In genomic region chr10:128491495-128491894, GRCm38 (mm10) we compare ENCODE assay signal across 8 mouse cellular contexts. TPM values are rescaled to one million over a fixed set of nuclear protein-coding genes. Genes with fewer than 3 reads are reported as not detected.
DNase-seq lines count a peak whose midpoint lies in the region; ATAC-seq lines count a peak whose summit lies in the region.

No protein-coding gene starts in this region.

- H3K27ac ChIP-seq in forebrain, embryonic 10.5 days = peak overlapping the region; percentile 30; the same call in 1 of the 2 replicates
- no peak overlapping the region; the same call in 1 of the 2 replicates for H3K27ac ChIP-seq in forebrain, embryonic 11.5 days (ENCODE audit: low read depth, low read length)
- H3K27ac ChIP-seq in liver, embryonic 13.5 days = peak overlapping the region; percentile 40
- H3K27ac ChIP-seq in neural tube, embryonic 15.5 days (replicated peaks) = peak overlapping the region; percentile 61

- H3K9ac ChIP-seq in forebrain, embryonic 11.5 days (ENCODE audit: low read length) = no peak overlapping the region
- H3K9ac ChIP-seq in liver, embryonic 13.5 days = peak overlapping the region; percentile 93
- peak overlapping the region; percentile 29 for H3K9ac ChIP-seq in neural tube, embryonic 15.5 days (replicated peaks)

- H3K9me3 ChIP-seq in forebrain, embryonic 10.5 days = no peaks in the 10 kb centered on the region
- no peaks in the 10 kb centered on the region for H3K9me3 ChIP-seq in forebrain, embryonic 11.5 days (ENCODE audit: control insufficient read depth, low read length)
- H3K9me3 ChIP-seq in liver, embryonic 13.5 days (replicated peaks) = no peaks in the 10 kb centered on the region
- H3K9me3 ChIP-seq in neural tube, embryonic 15.5 days (replicated peaks) = no peaks in the 10 kb centered on the region

- no peak for ATAC-seq in forebrain, embryonic 11.5 days (replicated peaks; ENCODE audit: low FRiP score)
- ATAC-seq in liver, embryonic 13.5 days (ENCODE audit: low read depth) = no peak
- ATAC-seq in neural tube, embryonic 15.5 days (ENCODE audit: low FRiP score) = no peak

- no peak for DNase-seq in forebrain, embryonic 10.5 days (ENCODE audit: extremely low spot score, low spot score)
- no peak for DNase-seq in forebrain, embryonic 11.5 days (ENCODE audit: low spot score)
- peak; percentile 40 to 45 for DNase-seq in cerebellum, postnatal 25 days
- peak; percentile 64 for DNase-seq in induced T-regulatory cell, adult 2 months (ENCODE audit: low read depth)
- no peak for DNase-seq in liver, embryonic 13.5 days
- DNase-seq in urinary bladder, adult 18-20 months (ENCODE audit: low spot score in 2 of 2) = no peak
- DNase-seq in thymus, postnatal 25 days = no peak

- peak overlapping the region; percentile 85 for H3K4me3 ChIP-seq in forebrain, embryonic 10.5 days
- no peak overlapping the region for H3K4me3 ChIP-seq in forebrain, embryonic 11.5 days (ENCODE audit: low read depth, low read length)
- H3K4me3 ChIP-seq in liver, embryonic 13.5 days (replicated peaks) = peak overlapping the region; percentile 88
- peak overlapping the region; percentile 86 for H3K4me3 ChIP-seq in neural tube, embryonic 15.5 days (replicated peaks)

- no peak overlapping the region for H3K4me2 ChIP-seq in forebrain, embryonic 11.5 days (ENCODE audit: low read depth, low read length, severe bottlenecking)
- peak overlapping the region; percentile 93 for H3K4me2 ChIP-seq in liver, embryonic 13.5 days
- peak overlapping the region; percentile 73 for H3K4me2 ChIP-seq in neural tube, embryonic 15.5 days

- WGBS in forebrain, embryonic 10.5 days = 88% methylated on average over 6 of the region's 6 CpGs
- WGBS in forebrain, embryonic 11.5 days = 83% methylated on average over 6 of the region's 6 CpGs
- WGBS in liver, embryonic 13.5 days (ENCODE audit: insufficient replicate concordance) = 42% methylated on average over 6 of the region's 6 CpGs
- 72% methylated on average over 6 of the region's 6 CpGs for WGBS in neural tube, embryonic 15.5 days

- H3K36me3 ChIP-seq in forebrain, embryonic 10.5 days (replicated peaks) = peaks cover 60% of the 10 kb centered on the region
- peaks cover 18% of the 10 kb centered on the region for H3K36me3 ChIP-seq in forebrain, embryonic 11.5 days (ENCODE audit: control insufficient read depth, insufficient read depth, low read length)
- H3K36me3 ChIP-seq in liver, embryonic 13.5 days = peaks cover 57% of the 10 kb centered on the region
- H3K36me3 ChIP-seq in neural tube, embryonic 15.5 days = peaks cover 49% of the 10 kb centered on the region

- H3K27me3 ChIP-seq in forebrain, embryonic 10.5 days (ENCODE audit: poor library complexity, severe bottlenecking) = peaks cover 4% of the 10 kb centered on the region
- H3K27me3 ChIP-seq in forebrain, embryonic 11.5 days (ENCODE audit: control insufficient read depth, insufficient read depth, low read length) = no peaks in the 10 kb centered on the region
- H3K27me3 ChIP-seq in liver, embryonic 13.5 days = no peaks in the 10 kb centered on the region
- H3K27me3 ChIP-seq in neural tube, embryonic 15.5 days (replicated peaks) = no peaks in the 10 kb centered on the region

- peaks cover 38% of the 10 kb centered on the region for H3K4me1 ChIP-seq in forebrain, embryonic 10.5 days
- H3K4me1 ChIP-seq in forebrain, embryonic 11.5 days (replicated peaks; ENCODE audit: control insufficient read depth, insufficient read depth, low read length) = peaks cover 7% of the 10 kb centered on the region
- H3K4me1 ChIP-seq in liver, embryonic 13.5 days (replicated peaks) = peaks cover 48% of the 10 kb centered on the region
- H3K4me1 ChIP-seq in neural tube, embryonic 15.5 days = peaks cover 45% of the 10 kb centered on the region

RNA-seq across cellular contexts. Expression of gene Myl6, which starts 2.5 kb away (rescaled TPM):
- 712 and 780 TPM in 2 replicates for polyA plus RNA-seq in forebrain, embryonic 10.5 days (2016; fragmentation: Nextera tagmentation; extraction: Ambion mirVana)
- 620 and 659 TPM in 2 replicates for polyA plus RNA-seq in forebrain, embryonic 11.5 days (2014; fragmentation: Nextera tagmentation; extraction: Ambion mirVana)
- polyA plus RNA-seq in liver, embryonic 13.5 days (2015; fragmentation: Nextera tagmentation; extraction: Ambion mirVana) = 498 and 524 TPM in 2 replicates
- 999 and 1,090 TPM in 2 replicates for polyA plus RNA-seq in neural tube, embryonic 15.5 days (2015; fragmentation: Nextera tagmentation; extraction: Ambion mirVana)

RNA-seq across cellular contexts. Expression of gene Myl6b, which starts 7.0 kb away (rescaled TPM):
- polyA plus RNA-seq in forebrain, embryonic 10.5 days (2016; fragmentation: Nextera tagmentation; extraction: Ambion mirVana) = 1.9 and 2.0 TPM in 2 replicates
- 3.0 and 3.4 TPM in 2 replicates for polyA plus RNA-seq in forebrain, embryonic 11.5 days (2014; fragmentation: Nextera tagmentation; extraction: Ambion mirVana)
- polyA plus RNA-seq in liver, embryonic 13.5 days (2015; fragmentation: Nextera tagmentation; extraction: Ambion mirVana) = 1.2 and 1.3 TPM in 2 replicates
- 7.0 and 7.7 TPM in 2 replicates for polyA plus RNA-seq in neural tube, embryonic 15.5 days (2015; fragmentation: Nextera tagmentation; extraction: Ambion mirVana)

RNA-seq across cellular contexts. Expression of gene Smarcc2, which starts 32.4 kb away (rescaled TPM):
- 72.0 and 73.6 TPM in 2 replicates for polyA plus RNA-seq in forebrain, embryonic 10.5 days (2016; fragmentation: Nextera tagmentation; extraction: Ambion mirVana)
- polyA plus RNA-seq in forebrain, embryonic 11.5 days (2014; fragmentation: Nextera tagmentation; extraction: Ambion mirVana) = 139 and 144 TPM in 2 replicates
- 18.5 and 30.1 TPM in 2 replicates for polyA plus RNA-seq in liver, embryonic 13.5 days (2015; fragmentation: Nextera tagmentation; extraction: Ambion mirVana)
- polyA plus RNA-seq in neural tube, embryonic 15.5 days (2015; fragmentation: Nextera tagmentation; extraction: Ambion mirVana) = 138 and 149 TPM in 2 replicates

RNA-seq across cellular contexts. Expression of gene Esyt1, which starts 34.2 kb away (rescaled TPM):
- polyA plus RNA-seq in forebrain, embryonic 10.5 days (2016; fragmentation: Nextera tagmentation; extraction: Ambion mirVana) = 8.6 and 10.3 TPM in 2 replicates
- 15.2 and 18.1 TPM in 2 replicates for polyA plus RNA-seq in forebrain, embryonic 11.5 days (2014; fragmentation: Nextera tagmentation; extraction: Ambion mirVana)
- polyA plus RNA-seq in liver, embryonic 13.5 days (2015; fragmentation: Nextera tagmentation; extraction: Ambion mirVana) = 9.9 and 10.6 TPM in 2 replicates
- polyA plus RNA-seq in neural tube, embryonic 15.5 days (2015; fragmentation: Nextera tagmentation; extraction: Ambion mirVana) = 20.7 and 30.0 TPM in 2 replicates

RNA-seq across cellular contexts. Expression of gene Zc3h10, which starts 56.1 kb away (rescaled TPM):
- 11.8 and 14.0 TPM in 2 replicates for polyA plus RNA-seq in forebrain, embryonic 10.5 days (2016; fragmentation: Nextera tagmentation; extraction: Ambion mirVana)
- 16.3 and 17.5 TPM in 2 replicates for polyA plus RNA-seq in forebrain, embryonic 11.5 days (2014; fragmentation: Nextera tagmentation; extraction: Ambion mirVana)
- polyA plus RNA-seq in liver, embryonic 13.5 days (2015; fragmentation: Nextera tagmentation; extraction: Ambion mirVana) = 6.2 and 7.1 TPM in 2 replicates
- polyA plus RNA-seq in neural tube, embryonic 15.5 days (2015; fragmentation: Nextera tagmentation; extraction: Ambion mirVana) = 16.0 and 16.2 TPM in 2 replicates

Comparison
In these comparisons a context has a peak if more than half of its experiments do, and no peak if none do; other contexts are left out.
1. DNase-seq: peak in cerebellum, postnatal 25 days (2 of 2) and induced T-regulatory cell, adult 2 months (single experiment); none in forebrain, embryonic 10.5 days (single experiment), forebrain, embryonic 11.5 days (single experiment), liver, embryonic 13.5 days (single experiment), urinary bladder, adult 18-20 months (0 of 2) and thymus, postnatal 25 days (single experiment).